Mouse (Mus musculus): ENCODE data around the gene Pcnx. TPM values are rescaled to one million over a fixed set of nuclear protein-coding genes. Genes with fewer than 3 reads are reported as not detected.
"Not testable (repeated sequence)": the region's sequence is repeated elsewhere in the genome, so short reads cannot be mapped to it uniquely, and the experiment has no call there.

Gene Pcnx
- polyA plus RNA-seq, 1 experiment = 27.3 TPM

DNA sequence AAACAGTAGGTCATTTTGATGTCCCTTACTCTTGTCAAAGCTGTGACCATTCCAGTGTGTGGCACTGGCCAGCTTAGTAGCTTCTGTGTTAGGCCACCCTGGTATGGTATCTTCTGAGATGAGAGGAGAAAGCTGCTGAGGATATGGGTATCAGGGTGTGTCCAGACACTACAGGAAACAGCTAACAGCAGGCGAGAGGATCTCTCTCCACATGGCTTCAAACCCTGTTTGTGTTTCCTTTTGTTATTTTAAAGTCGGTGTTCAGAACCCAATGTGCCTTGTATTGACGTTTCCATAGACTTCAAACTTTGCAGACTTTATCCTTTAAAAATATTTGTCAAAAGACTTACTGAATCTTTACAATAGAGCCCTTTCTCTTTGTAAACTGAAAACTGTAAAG lies 137.7 kb downstream of the Pcnx start:
- 56% methylated on average over 3 of the region's 3 CpGs for WGBS
- no peak for DNase-seq
- H3K27me3 ChIP-seq (replicated peaks; ENCODE audit: control insufficient read depth, insufficient read depth, low read length) = no peaks in the 10 kb centered on the region
- no peak overlapping the region for H3K4me3 ChIP-seq (ENCODE audit: insufficient read depth, low read depth, low read length)
- no peaks in the 10 kb centered on the region for H3K4me1 ChIP-seq (ENCODE audit: control insufficient read depth, insufficient read depth, low read length)
- TF ChIP-seq CTCF (conservative IDR thresholded peaks at IDR 0.05; ENCODE audit: insufficient read depth, insufficient read length, low read depth, low read length) = no peak
- TF ChIP-seq POLR2A (IDR thresholded peaks at IDR 0.05; ENCODE audit: low read depth, low read length) = no peak
- H3K27ac ChIP-seq (ENCODE audit: insufficient read depth, low read depth, low read length) = no peak overlapping the region
- 0 out of 2 replicates have a peak, but pooled peaks cover 1% of the 10 kb centered on the region for H3K36me3 ChIP-seq (ENCODE audit: control insufficient read depth, insufficient read depth, low read length)

DNA sequence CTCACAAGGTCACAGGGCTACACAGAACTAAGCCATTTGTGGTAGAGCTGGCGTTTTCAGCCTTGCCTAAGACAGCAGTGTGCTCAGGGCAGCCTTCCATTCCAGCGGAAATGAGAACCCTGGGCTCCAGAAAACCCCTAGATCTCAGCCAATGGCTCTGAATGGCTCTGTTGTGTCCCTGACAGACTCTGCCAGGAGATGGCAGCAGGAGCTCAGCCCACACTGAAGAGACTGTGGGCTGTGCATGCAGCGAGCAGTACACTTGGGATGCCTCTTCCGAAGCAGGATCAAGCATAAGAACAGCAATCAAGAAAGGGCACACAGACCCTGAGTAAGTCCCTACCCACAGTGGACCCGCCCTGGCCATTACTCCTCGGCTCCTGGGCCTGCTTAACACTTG lies 142.9 kb downstream of the Pcnx start:
- not testable (repeated sequence) for H3K36me3 ChIP-seq (ENCODE audit: control insufficient read depth, insufficient read depth, low read length); H3K27me3 ChIP-seq (replicated peaks; ENCODE audit: control insufficient read depth, insufficient read depth, low read length); H3K27ac ChIP-seq (ENCODE audit: insufficient read depth, low read depth, low read length); DNase-seq; H3K4me1 ChIP-seq (ENCODE audit: control insufficient read depth, insufficient read depth, low read length); H3K4me3 ChIP-seq (ENCODE audit: insufficient read depth, low read depth, low read length)
- WGBS = no CpG with 5 or more reads among the region's 6 CpGs

DNA sequence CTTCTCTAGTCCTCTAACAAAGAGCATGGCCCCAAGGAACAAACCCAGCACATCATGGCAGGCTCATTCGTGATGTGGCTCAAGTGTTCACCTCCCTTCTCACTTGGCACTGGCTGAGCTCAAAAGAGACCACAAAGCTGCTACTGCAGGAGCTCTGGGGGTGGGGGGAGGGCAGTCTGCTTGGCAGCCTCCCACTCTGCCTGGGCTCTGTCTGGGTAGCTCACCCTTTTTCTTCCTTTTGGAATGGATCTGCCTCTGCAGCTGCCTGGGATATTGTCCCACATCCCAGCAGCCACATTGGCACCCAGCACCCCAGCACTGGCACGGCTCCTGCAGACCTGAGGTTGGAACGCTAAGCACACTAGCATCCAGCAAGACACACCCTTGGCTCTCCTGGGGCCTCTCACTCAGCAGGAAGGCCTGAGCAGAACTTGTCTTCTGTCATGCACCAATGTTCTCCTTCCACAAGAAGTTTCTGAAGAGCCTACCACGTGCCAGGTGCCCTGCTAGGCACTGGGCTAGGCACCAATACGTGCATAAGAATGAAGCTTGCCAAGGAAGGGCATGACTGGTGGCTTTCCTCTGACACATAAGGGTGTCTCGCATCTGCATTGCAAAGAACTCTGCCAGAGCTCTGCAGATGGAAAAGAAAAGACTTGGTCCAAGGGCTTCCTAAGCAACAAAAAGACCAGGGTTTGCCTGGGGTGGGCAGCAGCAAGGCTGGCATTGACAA lies 166.2 kb downstream of the Pcnx start:
- H3K27me3 ChIP-seq (replicated peaks; ENCODE audit: control insufficient read depth, insufficient read depth, low read length); H3K4me1 ChIP-seq (ENCODE audit: control insufficient read depth, insufficient read depth, low read length); H3K27ac ChIP-seq (ENCODE audit: insufficient read depth, low read depth, low read length); H3K36me3 ChIP-seq (ENCODE audit: control insufficient read depth, insufficient read depth, low read length); H3K4me3 ChIP-seq (ENCODE audit: insufficient read depth, low read depth, low read length); DNase-seq: not testable (repeated sequence)
- WGBS = no CpG with 5 or more reads among the region's 6 CpGs

DNA sequence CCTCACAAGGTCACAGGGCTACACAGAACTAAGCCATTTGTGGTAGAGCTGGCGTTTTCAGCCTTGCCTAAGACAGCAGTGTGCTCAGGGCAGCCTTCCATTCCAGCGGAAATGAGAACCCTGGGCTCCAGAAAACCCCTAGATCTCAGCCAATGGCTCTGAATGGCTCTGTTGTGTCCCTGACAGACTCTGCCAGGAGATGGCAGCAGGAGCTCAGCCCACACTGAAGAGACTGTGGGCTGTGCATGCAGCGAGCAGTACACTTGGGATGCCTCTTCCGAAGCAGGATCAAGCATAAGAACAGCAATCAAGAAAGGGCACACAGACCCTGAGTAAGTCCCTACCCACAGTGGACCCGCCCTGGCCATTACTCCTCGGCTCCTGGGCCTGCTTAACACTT lies 173.7 kb downstream of the Pcnx start:
- not testable (repeated sequence) for DNase-seq; H3K27me3 ChIP-seq (replicated peaks; ENCODE audit: control insufficient read depth, insufficient read depth, low read length); H3K4me3 ChIP-seq (ENCODE audit: insufficient read depth, low read depth, low read length); H3K27ac ChIP-seq (ENCODE audit: insufficient read depth, low read depth, low read length); H3K4me1 ChIP-seq (ENCODE audit: control insufficient read depth, insufficient read depth, low read length); H3K36me3 ChIP-seq (ENCODE audit: control insufficient read depth, insufficient read depth, low read length)
- no CpG with 5 or more reads among the region's 6 CpGs for WGBS

DNA sequence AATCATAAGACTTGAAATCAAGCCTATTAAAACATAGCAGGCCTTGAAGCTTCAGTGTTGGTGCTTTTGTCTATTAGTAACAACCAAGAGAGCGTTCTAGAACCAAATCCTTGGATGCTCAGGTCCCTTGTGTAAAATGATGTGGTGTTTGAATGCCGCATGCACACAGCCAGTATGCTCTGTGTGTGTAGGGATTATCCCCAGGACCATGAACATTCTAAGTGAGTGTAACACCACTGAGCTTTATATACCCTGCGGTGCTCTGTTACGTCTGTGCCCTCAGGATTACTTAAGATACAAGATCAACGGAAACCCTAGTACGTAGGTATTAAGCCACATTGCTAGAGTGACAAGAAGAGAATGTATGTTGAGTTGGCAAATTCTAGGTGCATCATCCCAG lies 174.2 kb downstream of the Pcnx start:
- not testable (repeated sequence) for H3K4me1 ChIP-seq (ENCODE audit: control insufficient read depth, insufficient read depth, low read length); H3K27me3 ChIP-seq (replicated peaks; ENCODE audit: control insufficient read depth, insufficient read depth, low read length); DNase-seq; H3K36me3 ChIP-seq (ENCODE audit: control insufficient read depth, insufficient read depth, low read length); H3K4me3 ChIP-seq (ENCODE audit: insufficient read depth, low read depth, low read length); H3K27ac ChIP-seq (ENCODE audit: insufficient read depth, low read depth, low read length)
- no CpG with 5 or more reads among the region's 6 CpGs for WGBS

DNA sequence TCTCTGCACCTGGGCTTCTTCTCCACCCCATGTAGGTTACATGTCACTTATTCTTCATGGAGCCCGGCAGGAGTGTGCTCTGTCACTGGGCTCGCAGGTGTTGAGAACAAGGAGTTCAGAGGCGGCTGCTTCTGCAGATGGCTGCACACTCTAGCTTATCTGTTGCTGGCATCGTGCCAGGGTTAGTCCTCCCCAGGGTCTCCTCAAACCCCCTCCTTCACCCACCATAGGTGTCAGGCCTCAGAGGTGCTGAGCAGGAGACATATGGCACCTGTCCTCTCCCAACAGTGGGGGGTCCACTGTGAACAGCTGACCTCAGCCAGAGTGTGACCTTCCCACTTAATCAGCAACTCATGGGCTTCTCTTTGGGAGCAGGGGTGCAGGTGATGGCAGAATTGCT lies 184.3 kb downstream of the Pcnx start:
- H3K4me1 ChIP-seq (ENCODE audit: control insufficient read depth, insufficient read depth, low read length); DNase-seq; H3K4me3 ChIP-seq (ENCODE audit: insufficient read depth, low read depth, low read length); H3K36me3 ChIP-seq (ENCODE audit: control insufficient read depth, insufficient read depth, low read length); H3K27ac ChIP-seq (ENCODE audit: insufficient read depth, low read depth, low read length); H3K27me3 ChIP-seq (replicated peaks; ENCODE audit: control insufficient read depth, insufficient read depth, low read length): not testable (repeated sequence)
- WGBS = no CpG with 5 or more reads among the region's 4 CpGs

Other genes with a start within 250 kb of the Pcnx start
- 0.73 and 0.97 TPM in 2 replicates for gene Ttc9, start 228.8 kb upstream of the Pcnx start, polyA plus RNA-seq (2012; rRNA removed)
- gene Map3k9, start 78.8 kb upstream of the Pcnx start, polyA plus RNA-seq (2012; rRNA removed) = 3.4 and 3.9 TPM in 2 replicates

Data from kidney, adult 2 months (tissue).